Mouse (Mus musculus): ENCODE data around the gene Fbxo41. TPM values are rescaled to one million over a fixed set of nuclear protein-coding genes. Genes with fewer than 3 reads are reported as not detected.

Gene Fbxo41
- polyA plus RNA-seq, 1 experiment: 0.26 TPM

DNA sequence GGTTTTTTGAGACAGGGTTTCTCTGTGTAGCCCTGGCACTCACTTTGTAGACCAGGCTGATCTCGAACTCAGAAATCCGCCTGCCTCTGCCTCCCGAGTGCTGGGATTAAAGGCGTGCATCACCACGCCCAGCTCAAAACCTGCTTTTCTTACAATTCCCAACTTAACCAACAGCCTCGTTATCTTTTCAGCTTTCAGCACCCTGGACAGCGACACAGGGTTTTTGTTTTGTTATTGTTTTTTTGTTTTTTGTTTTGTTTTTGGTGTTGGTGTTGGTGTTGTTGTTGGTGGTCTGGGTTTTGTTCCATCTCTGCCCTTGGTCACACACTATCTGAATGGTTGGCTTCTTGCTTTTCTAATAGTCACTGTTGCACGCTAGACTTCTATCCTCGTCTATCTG is 4.6 kb downstream of the Fbxo41 start:
- Histone ChIP-seq H3K4me1 (ENCODE audit: control insufficient read depth, insufficient read depth, low read length) (no peaks in the 10 kb centered on the region), H3K4me3 (ENCODE audit: insufficient read depth, low read length) (no peak overlapping the region), H3K27ac (ENCODE audit: insufficient read depth, low read length) (no peak overlapping the region)
- TF ChIP-seq CTCF (IDR thresholded peaks at IDR 0.05; ENCODE audit: borderline replicate concordance, insufficient read depth, low read length) (no peak), POLR2A (IDR thresholded peaks at IDR 0.05; ENCODE audit: low read depth, low read length) (no peak)

DNA sequence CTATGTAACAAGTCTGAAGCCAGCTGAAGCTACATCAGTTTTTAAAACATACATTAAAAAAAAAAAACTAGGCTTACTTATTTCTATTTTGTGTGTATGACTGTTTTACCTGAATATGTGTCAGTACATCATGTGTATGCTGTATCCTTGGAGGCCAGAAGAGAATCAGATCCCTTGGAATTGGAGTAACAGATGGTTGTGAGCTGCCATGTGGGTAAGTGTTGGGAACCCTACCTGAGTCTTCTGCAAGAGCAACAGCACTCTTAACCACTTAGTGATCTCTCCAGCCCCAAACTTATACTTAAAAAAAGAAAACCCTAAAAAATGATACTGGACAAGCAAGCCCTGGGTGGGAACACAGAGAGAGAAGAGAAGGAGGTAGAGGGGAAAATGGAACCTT is 5.8 kb downstream of the Fbxo41 start:
- H3K4me1 ChIP-seq (ENCODE audit: control insufficient read depth, insufficient read depth, low read length): no peaks in the 10 kb centered on the region
- H3K4me3 ChIP-seq (ENCODE audit: insufficient read depth, low read length): no peak overlapping the region
- H3K27ac ChIP-seq (ENCODE audit: insufficient read depth, low read length): no peak overlapping the region
- no peak for TF ChIP-seq POLR2A (IDR thresholded peaks at IDR 0.05; ENCODE audit: low read depth, low read length)
- TF ChIP-seq CTCF (IDR thresholded peaks at IDR 0.05; ENCODE audit: borderline replicate concordance, insufficient read depth, low read length): no peak

DNA sequence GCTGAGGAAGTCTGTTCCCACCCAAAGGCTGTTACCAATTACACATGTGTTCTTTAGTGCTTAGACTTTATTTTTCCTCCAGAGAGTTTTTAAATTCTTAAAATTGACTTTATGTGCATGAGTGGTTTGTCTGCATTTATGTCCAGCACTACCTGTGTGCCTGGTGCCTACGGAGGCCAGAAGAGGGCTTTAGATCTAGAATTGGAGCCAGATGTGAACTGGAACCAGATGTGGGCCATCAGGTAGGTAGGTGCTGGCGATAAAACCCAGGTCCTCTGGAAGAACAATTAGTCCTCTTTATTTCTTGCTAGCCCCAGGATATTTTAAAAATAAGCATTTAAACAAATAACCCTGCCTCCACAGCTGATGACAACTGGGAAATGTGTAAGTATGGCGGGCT is 11.2 kb downstream of the Fbxo41 start:
- TF ChIP-seq POLR2A (IDR thresholded peaks at IDR 0.05; ENCODE audit: low read depth, low read length): no peak
- no peak for TF ChIP-seq CTCF (IDR thresholded peaks at IDR 0.05; ENCODE audit: borderline replicate concordance, insufficient read depth, low read length)
- no peak overlapping the region for H3K4me3 ChIP-seq (ENCODE audit: insufficient read depth, low read length)
- H3K27ac ChIP-seq (ENCODE audit: insufficient read depth, low read length): no peak overlapping the region
- no peaks in the 10 kb centered on the region; the same call in 1 of the 2 replicates for H3K4me1 ChIP-seq (ENCODE audit: control insufficient read depth, insufficient read depth, low read length)

DNA sequence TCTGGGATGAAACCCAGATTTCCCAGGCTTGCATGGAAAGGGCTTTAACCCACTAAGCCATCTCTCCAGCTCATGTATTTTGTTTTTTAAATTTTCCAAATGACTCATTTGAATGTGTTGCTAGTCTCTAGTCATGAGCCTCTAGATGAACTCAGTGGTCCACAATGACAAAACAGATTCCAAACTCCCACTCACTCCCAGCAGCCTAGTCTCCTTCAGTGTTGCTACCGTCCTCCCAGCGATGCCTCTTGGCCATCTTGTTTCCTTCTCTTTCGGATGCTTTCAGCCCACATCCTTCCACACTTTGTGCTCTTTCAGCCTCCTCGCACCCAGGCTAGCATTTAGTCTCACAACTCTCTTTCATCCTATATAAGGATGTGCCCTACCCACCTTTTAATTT is 12.5 kb downstream of the Fbxo41 start:
- no peak overlapping the region for H3K27ac ChIP-seq (ENCODE audit: insufficient read depth, low read length)
- no peak for TF ChIP-seq POLR2A (IDR thresholded peaks at IDR 0.05; ENCODE audit: low read depth, low read length)
- no peak for TF ChIP-seq CTCF (IDR thresholded peaks at IDR 0.05; ENCODE audit: borderline replicate concordance, insufficient read depth, low read length)
- H3K4me1 ChIP-seq (ENCODE audit: control insufficient read depth, insufficient read depth, low read length): no peaks in the 10 kb centered on the region; the same call in 1 of the 2 replicates
- H3K4me3 ChIP-seq (ENCODE audit: insufficient read depth, low read length): no peak overlapping the region

DNA sequence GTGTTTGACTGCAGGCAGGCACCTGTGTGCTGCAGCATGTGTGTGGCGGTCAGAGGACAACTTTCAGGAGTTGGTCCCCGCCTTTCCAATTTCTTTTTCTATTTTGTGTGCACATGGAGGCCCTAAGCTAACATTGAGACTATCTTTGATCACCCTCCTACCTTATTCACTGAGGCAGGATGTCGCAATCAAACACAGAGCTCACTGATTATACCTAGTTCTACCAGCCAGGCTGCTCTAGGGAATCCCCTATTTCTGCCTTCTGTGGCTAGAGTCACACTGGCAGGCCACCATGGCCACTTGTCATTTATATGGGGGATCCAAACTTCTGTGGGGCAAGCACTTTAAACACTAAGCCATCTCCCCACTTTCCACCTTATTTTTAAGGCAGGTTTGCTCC is 13.1 kb downstream of the Fbxo41 start:
- Histone ChIP-seq H3K4me1 (ENCODE audit: control insufficient read depth, insufficient read depth, low read length) (no peaks in the 10 kb centered on the region; the same call in 1 of the 2 replicates), H3K4me3 (ENCODE audit: insufficient read depth, low read length) (no peak overlapping the region), H3K27ac (ENCODE audit: insufficient read depth, low read length) (no peak overlapping the region)
- no peak for TF ChIP-seq POLR2A (IDR thresholded peaks at IDR 0.05; ENCODE audit: low read depth, low read length)
- TF ChIP-seq CTCF (IDR thresholded peaks at IDR 0.05; ENCODE audit: borderline replicate concordance, insufficient read depth, low read length): no peak

DNA sequence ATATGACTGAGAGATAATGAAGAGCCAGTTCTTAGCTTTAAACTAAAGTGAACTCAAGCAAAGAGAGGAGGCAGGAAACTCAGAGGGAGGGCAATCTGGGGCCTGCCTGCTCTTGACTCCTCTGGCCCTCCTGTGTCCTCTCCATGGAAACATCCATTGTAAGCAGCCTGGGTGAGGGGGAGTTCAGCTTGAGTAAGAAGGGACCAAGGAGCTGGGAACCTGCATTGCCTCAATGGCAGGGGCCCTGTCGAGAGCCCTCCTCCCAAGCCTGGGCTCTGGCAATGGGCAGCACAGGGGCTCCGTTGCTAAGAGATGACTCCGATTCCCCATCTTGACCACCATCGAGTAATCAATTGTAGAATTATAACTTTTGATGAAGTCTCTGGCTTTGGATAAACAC is 14.3 kb downstream of the Fbxo41 start:
- H3K4me3 ChIP-seq (ENCODE audit: insufficient read depth, low read length): no peak overlapping the region
- no peak overlapping the region for H3K27ac ChIP-seq (ENCODE audit: insufficient read depth, low read length)
- TF ChIP-seq POLR2A (IDR thresholded peaks at IDR 0.05; ENCODE audit: low read depth, low read length): no peak
- TF ChIP-seq CTCF (IDR thresholded peaks at IDR 0.05; ENCODE audit: borderline replicate concordance, insufficient read depth, low read length): no peak
- H3K4me1 ChIP-seq (ENCODE audit: control insufficient read depth, insufficient read depth, low read length): no peaks in the 10 kb centered on the region; the same call in 1 of the 2 replicates

DNA sequence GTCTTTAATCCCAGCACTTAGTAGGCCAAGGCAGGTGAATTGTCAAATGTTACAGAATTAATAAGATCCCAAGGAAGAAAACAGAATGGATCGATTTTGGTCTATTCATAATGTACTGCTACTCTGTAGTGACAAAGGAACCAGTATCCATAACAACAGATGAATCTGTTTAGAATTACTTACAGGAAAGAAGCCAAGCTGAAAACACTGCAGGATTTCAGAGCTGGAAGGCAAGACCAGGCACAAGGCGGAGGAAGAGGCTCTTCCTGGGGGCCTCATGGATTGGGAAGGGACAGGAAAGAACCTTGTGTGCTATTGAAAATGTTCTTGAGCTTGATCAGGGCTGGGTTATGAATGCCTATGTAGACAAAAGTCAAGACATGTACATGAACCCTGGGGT is 17.1 kb downstream of the Fbxo41 start:
- no peak for TF ChIP-seq POLR2A (IDR thresholded peaks at IDR 0.05; ENCODE audit: low read depth, low read length)
- TF ChIP-seq CTCF (IDR thresholded peaks at IDR 0.05; ENCODE audit: borderline replicate concordance, insufficient read depth, low read length): no peak
- Histone ChIP-seq H3K27ac (ENCODE audit: insufficient read depth, low read length) (no peak overlapping the region), H3K4me1 (ENCODE audit: control insufficient read depth, insufficient read depth, low read length) (no peaks in the 10 kb centered on the region; the same call in 1 of the 2 replicates), H3K4me3 (ENCODE audit: insufficient read depth, low read length) (no peak overlapping the region)

DNA sequence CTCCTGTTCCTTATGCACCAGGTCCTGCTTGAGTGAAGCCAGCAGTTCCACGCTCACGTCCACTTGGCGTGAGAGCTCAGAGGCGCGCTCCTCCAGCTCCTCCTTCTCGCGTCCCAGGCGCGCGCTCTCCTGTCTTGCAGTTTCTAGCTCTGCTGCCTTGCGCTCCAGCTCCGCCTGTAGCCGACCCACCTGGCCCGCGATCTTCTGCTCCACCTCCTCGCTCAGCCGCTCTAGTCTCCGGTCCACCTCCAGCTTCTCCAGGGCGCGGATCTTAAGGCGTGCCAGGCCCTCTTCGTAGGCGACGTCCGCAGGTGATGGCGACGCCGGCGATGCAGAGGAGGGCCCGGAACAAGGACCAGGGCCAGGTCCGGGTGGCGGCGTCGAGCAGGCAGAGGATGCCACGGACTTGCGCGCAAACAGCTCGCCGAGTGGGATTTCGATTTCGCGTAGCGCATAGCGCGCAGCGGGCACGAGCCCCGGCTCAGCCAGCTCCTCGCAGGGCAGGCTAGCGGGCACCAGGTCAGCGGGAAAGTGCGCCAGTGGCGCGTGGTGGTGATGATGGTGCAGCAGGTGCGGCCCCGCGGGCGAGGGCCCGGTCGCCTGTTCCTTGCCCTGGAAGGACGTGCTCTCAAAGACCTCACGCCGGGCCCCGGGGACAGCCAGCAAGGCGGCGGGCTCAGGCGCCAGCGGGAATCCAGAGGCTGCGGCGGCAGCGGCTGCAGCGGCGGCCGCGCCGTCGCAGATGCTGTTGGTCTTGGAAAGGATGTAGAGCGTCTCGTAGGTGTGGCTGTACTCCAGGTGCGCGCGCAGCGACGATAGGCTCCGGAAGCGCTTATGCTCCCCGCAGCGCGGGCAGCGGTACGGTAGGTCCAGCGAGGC is 18.7 kb downstream of the Fbxo41 start:
- H3K4me1 ChIP-seq (ENCODE audit: control insufficient read depth, insufficient read depth, low read length): no peaks in the 10 kb centered on the region
- H3K4me3 ChIP-seq (ENCODE audit: insufficient read depth, low read length): no peak overlapping the region
- H3K27ac ChIP-seq (ENCODE audit: insufficient read depth, low read length): no peak overlapping the region
- TF ChIP-seq POLR2A (IDR thresholded peaks at IDR 0.05; ENCODE audit: low read depth, low read length) (no peak), CTCF (IDR thresholded peaks at IDR 0.05; ENCODE audit: borderline replicate concordance, insufficient read depth, low read length) (no peak)

DNA sequence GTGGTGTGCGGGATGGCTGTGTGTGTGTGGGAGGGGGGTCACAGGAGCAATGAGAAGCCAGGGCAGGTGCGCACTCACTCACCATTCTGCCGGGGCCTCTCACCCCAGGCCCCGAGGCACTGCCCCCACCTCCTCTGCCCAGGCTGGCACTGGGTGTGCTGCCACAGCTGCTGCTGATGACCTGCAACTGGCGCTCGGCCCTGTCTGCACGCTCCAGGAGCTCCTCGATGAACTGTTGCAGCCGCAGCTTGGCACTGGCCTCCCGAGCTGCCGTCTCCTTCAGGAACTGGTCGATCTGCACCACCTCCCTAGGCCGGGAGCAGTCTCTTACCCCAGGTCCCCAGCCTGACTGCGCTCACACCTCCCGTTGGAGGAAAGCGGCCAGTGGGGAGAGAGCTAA is 22.1 kb downstream of the Fbxo41 start:
- Histone ChIP-seq H3K4me3 (ENCODE audit: insufficient read depth, low read length) (no peak overlapping the region), H3K27ac (ENCODE audit: insufficient read depth, low read length) (no peak overlapping the region), H3K4me1 (ENCODE audit: control insufficient read depth, insufficient read depth, low read length) (no peaks in the 10 kb centered on the region)
- TF ChIP-seq CTCF (IDR thresholded peaks at IDR 0.05; ENCODE audit: borderline replicate concordance, insufficient read depth, low read length): no peak
- no peak for TF ChIP-seq POLR2A (IDR thresholded peaks at IDR 0.05; ENCODE audit: low read depth, low read length)

DNA sequence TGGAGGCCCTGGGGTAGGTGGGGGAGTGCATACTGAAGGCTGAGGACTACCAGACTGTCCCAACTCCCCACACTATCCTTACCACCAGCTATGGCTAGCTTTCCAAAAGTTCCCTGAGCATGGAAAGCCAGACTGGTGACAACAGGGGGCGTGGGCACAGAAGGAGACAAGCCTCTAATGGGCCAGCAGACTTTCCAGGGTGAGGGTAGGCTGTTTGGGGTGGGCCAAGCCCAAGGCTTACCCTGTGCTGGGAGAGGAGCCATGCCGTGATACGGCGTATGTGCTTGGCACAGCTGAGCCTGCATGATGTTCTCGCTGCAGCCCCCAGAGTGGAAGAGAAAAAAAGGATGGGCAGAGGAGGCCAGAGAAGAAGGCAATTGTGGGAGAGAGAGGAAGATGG is 22.8 kb downstream of the Fbxo41 start:
- H3K27ac ChIP-seq (ENCODE audit: insufficient read depth, low read length): no peak overlapping the region
- no peaks in the 10 kb centered on the region for H3K4me1 ChIP-seq (ENCODE audit: control insufficient read depth, insufficient read depth, low read length)
- H3K4me3 ChIP-seq (ENCODE audit: insufficient read depth, low read length): no peak overlapping the region
- no peak for TF ChIP-seq CTCF (IDR thresholded peaks at IDR 0.05; ENCODE audit: borderline replicate concordance, insufficient read depth, low read length)
- no peak for TF ChIP-seq POLR2A (IDR thresholded peaks at IDR 0.05; ENCODE audit: low read depth, low read length)
